Comparison of ENCODE assay signal across 8 mouse cellular contexts in genomic region chr7:80028418-80028720, GRCm38 (mm10). TPM values are rescaled to one million over a fixed set of nuclear protein-coding genes. Genes with fewer than 3 reads are reported as not detected.
DNase-seq lines count a peak whose midpoint lies in the region; ATAC-seq and TF ChIP-seq lines count a peak whose summit lies in the region.

No protein-coding gene starts in this region.

- no peak for ATAC-seq in forebrain, embryonic 15.5 days (replicated peaks)
- ATAC-seq in intestine, postnatal 0 days, result no peak
- no peak for ATAC-seq in lung, embryonic 14.5 days (ENCODE audit: insufficient read depth)

- H3K4me1 ChIP-seq in forebrain, embryonic 15.5 days, result peaks cover 63% of the 10 kb centered on the region
- peaks cover 4% of the 10 kb centered on the region; the same call in 1 of the 2 replicates for H3K4me1 ChIP-seq in intestine, postnatal 0 days (replicated peaks; ENCODE audit: control insufficient read depth, insufficient read depth, low read length)
- peaks cover 11% of the 10 kb centered on the region; the same call in 1 of the 2 replicates for H3K4me1 ChIP-seq in lung, embryonic 14.5 days (ENCODE audit: insufficient read depth)

- H3K27ac ChIP-seq in forebrain, embryonic 15.5 days (replicated peaks), result no peak overlapping the region
- peak overlapping the region; percentile 99 for H3K27ac ChIP-seq in intestine, postnatal 0 days (ENCODE audit: low read depth, low read length)
- H3K27ac ChIP-seq in lung, embryonic 14.5 days (ENCODE audit: low read depth), result no peak overlapping the region

- peak overlapping the region; percentile 90 for H3K4me2 ChIP-seq in forebrain, embryonic 15.5 days (replicated peaks)
- H3K4me2 ChIP-seq in intestine, postnatal 0 days (replicated peaks; ENCODE audit: low read depth), result peak overlapping the region; percentile 92
- peak overlapping the region; percentile 95 for H3K4me2 ChIP-seq in lung, embryonic 14.5 days

- H3K9ac ChIP-seq in forebrain, embryonic 15.5 days (replicated peaks), result 0 out of 2 replicates have a peak overlapping the region, but pooled peaks have one; percentile 61
- peak overlapping the region; percentile 94; the same call in 1 of the 2 replicates for H3K9ac ChIP-seq in intestine, postnatal 0 days (ENCODE audit: low read depth, low read length)
- H3K9ac ChIP-seq in lung, embryonic 14.5 days, result peak overlapping the region; percentile 92

- DNase-seq in cerebellum, adult 11-12 months, result peak; percentile 83
- no peak for DNase-seq in cerebellum, postnatal 4 days (ENCODE audit: low spot score in 2 of 2)
- peak; percentile 59 for DNase-seq in adrenal gland, postnatal 14 days
- no peak for DNase-seq in lung, embryonic 14.5 days
- peak; percentile 69 for DNase-seq in yolk sac, embryonic 10.5 days (ENCODE audit: low spot score)
- DNase-seq in urinary bladder, postnatal 25 days (ENCODE audit: low spot score), result no peak

- no peak for TF ChIP-seq CTCF in intestine, postnatal 0 days (IDR thresholded peaks at IDR 0.05; ENCODE audit: low read depth)
- no peak for TF ChIP-seq CTCF in lung, embryonic 14.5 days (IDR thresholded peaks at IDR 0.05; ENCODE audit: low read depth)

- no peaks in the 10 kb centered on the region for H3K9me3 ChIP-seq in forebrain, embryonic 15.5 days
- no peaks in the 10 kb centered on the region for H3K9me3 ChIP-seq in intestine, postnatal 0 days (ENCODE audit: control insufficient read depth)
- no peaks in the 10 kb centered on the region for H3K9me3 ChIP-seq in lung, embryonic 14.5 days (ENCODE audit: low read depth, low read length)

- H3K4me3 ChIP-seq in forebrain, embryonic 15.5 days, result peak overlapping the region; percentile 68
- peak overlapping the region; percentile 90 for H3K4me3 ChIP-seq in intestine, postnatal 0 days (ENCODE audit: low read depth, low read length)
- H3K4me3 ChIP-seq in lung, embryonic 14.5 days (ENCODE audit: low read depth, low read length), result peak overlapping the region; percentile 85

- 21% methylated on average over 3 of the region's 3 CpGs for WGBS in forebrain, embryonic 15.5 days
- WGBS in intestine, postnatal 0 days, result 10% methylated on average over 3 of the region's 3 CpGs
- 10% methylated on average over 3 of the region's 3 CpGs for WGBS in lung, embryonic 14.5 days

- H3K27me3 ChIP-seq in forebrain, embryonic 15.5 days, result no peaks in the 10 kb centered on the region
- H3K27me3 ChIP-seq in intestine, postnatal 0 days (replicated peaks; ENCODE audit: control insufficient read depth, insufficient read depth, low read length), result no peaks in the 10 kb centered on the region
- no peaks in the 10 kb centered on the region for H3K27me3 ChIP-seq in lung, embryonic 14.5 days (ENCODE audit: insufficient read depth, low read length)

- H3K36me3 ChIP-seq in forebrain, embryonic 15.5 days, result no peaks in the 10 kb centered on the region
- H3K36me3 ChIP-seq in intestine, postnatal 0 days (ENCODE audit: control insufficient read depth, insufficient read depth), result no peaks in the 10 kb centered on the region
- 0 out of 2 replicates have a peak, but pooled peaks cover 4% of the 10 kb centered on the region for H3K36me3 ChIP-seq in lung, embryonic 14.5 days (ENCODE audit: insufficient read depth)

RNA-seq across cellular contexts. Expression of gene Zfp710, which starts 3.8 kb away (rescaled TPM):
- total RNA-seq in adrenal gland, postnatal 14 days (2021), result 21.3 and 25.6 TPM in 2 replicates
- 21.1 and 22.1 TPM in 2 replicates for polyA plus RNA-seq in forebrain, embryonic 15.5 days (2015; fragmentation: Nextera tagmentation; extraction: Ambion mirVana)
- 8.5 and 9.4 TPM in 2 replicates for polyA plus RNA-seq in intestine, postnatal 0 days (2015; fragmentation: Nextera tagmentation; extraction: Ambion mirVana)
- 15.8 and 17.7 TPM in 2 replicates for polyA plus RNA-seq in lung, embryonic 14.5 days (2014; fragmentation: Nextera tagmentation; extraction: Ambion mirVana)

Comparison
In these comparisons a context has a peak if more than half of its experiments do, and no peak if none do; other contexts are left out.
1. DNase-seq: peak in cerebellum, adult 11-12 months (single experiment), adrenal gland, postnatal 14 days (single experiment) and yolk sac, embryonic 10.5 days (single experiment); none in cerebellum, postnatal 4 days (0 of 2), lung, embryonic 14.5 days (single experiment) and urinary bladder, postnatal 25 days (single experiment).
2. Peak in every context shown above with its lines, with median percentiles within 50 percentile points of each other: H3K4me2 ChIP-seq, H3K4me3 ChIP-seq and H3K9ac ChIP-seq.